In genomic region chr17:86905297-86906135, GRCm38 (mm10) we compare ENCODE assay signal across 8 mouse cellular contexts. TPM values are rescaled to one million over a fixed set of nuclear protein-coding genes. Genes with fewer than 3 reads are reported as not detected.
A peak's percentile ranks its signal among the peaks of the same experiment; 100 is the strongest.
DNase-seq lines count a peak whose midpoint lies in the region; ATAC-seq lines count a peak whose summit lies in the region.

No protein-coding gene starts in this region.

- H3K4me1 ChIP-seq in midbrain, embryonic 12.5 days = peaks cover 16% of the 10 kb centered on the region
- H3K4me1 ChIP-seq in stomach, embryonic 15.5 days = peaks cover 15% of the 10 kb centered on the region; the same call in 1 of the 2 replicates

- H3K27me3 ChIP-seq in midbrain, embryonic 12.5 days = peaks cover 37% of the 10 kb centered on the region
- 0 out of 2 replicates have a peak, but pooled peaks cover 4% of the 10 kb centered on the region for H3K27me3 ChIP-seq in stomach, embryonic 15.5 days (replicated peaks)

- no peak overlapping the region for H3K4me3 ChIP-seq in midbrain, embryonic 12.5 days
- H3K4me3 ChIP-seq in stomach, embryonic 15.5 days (replicated peaks) = no peak overlapping the region

- 15% methylated on average over 19 of the region's 19 CpGs for WGBS in midbrain, embryonic 12.5 days
- 24% methylated on average over 19 of the region's 19 CpGs for WGBS in stomach, embryonic 15.5 days

- peak; percentile 63 for DNase-seq in adrenal gland, adult 2 months
- peak; percentile 61 to 76 for DNase-seq in cerebellum, postnatal 14 days
- DNase-seq in gastrocnemius, postnatal 14 days = peak; percentile 61
- DNase-seq in left cerebral cortex, postnatal 36 days (ENCODE audit: low spot score in 2 of 2) = peak; percentile 23 to 36

- H3K9ac ChIP-seq in midbrain, embryonic 12.5 days (replicated peaks) = peak overlapping the region; percentile 37; the same call in 1 of the 2 replicates
- H3K9ac ChIP-seq in stomach, embryonic 15.5 days = no peak overlapping the region

- peak overlapping the region; percentile 61 for H3K27ac ChIP-seq in midbrain, embryonic 12.5 days (replicated peaks)
- H3K27ac ChIP-seq in stomach, embryonic 15.5 days = peak overlapping the region; percentile 70; the same call in 1 of the 2 replicates

- H3K4me2 ChIP-seq in midbrain, embryonic 12.5 days (replicated peaks) = peak overlapping the region; percentile 32
- H3K4me2 ChIP-seq in stomach, embryonic 15.5 days = peak overlapping the region; percentile 32; the same call in 1 of the 2 replicates

- intact Hi-C loops in gastrocnemius, postnatal 14 days (cut with DNase I; ENCODE audit: low total_unique reads) = loop anchor here (2.0 to 10.0 kb wide), 3 partner anchors 342 to 751 kb away; no protein-coding TSS in a partner anchor
- intact Hi-C loops in left cerebral cortex, postnatal 36 days (cut with DNase I) = loop anchor here (1.0 to 5.0 kb wide), 7 partner anchors 88 to 743 kb away; no protein-coding TSS in a partner anchor

- ATAC-seq in inflammation-experienced regulatory T-cells, adult 6 months = peak; percentile 21
- peak; percentile 44; the same call in 1 of the 2 replicates for ATAC-seq in midbrain, embryonic 12.5 days (ENCODE audit: low FRiP score, low read depth)
- ATAC-seq in stomach, embryonic 15.5 days (ENCODE audit: insufficient read depth, low FRiP score, low read depth) = peak; percentile 70
- no peak for ATAC-seq in erythroblast, adult 5-6 weeks (replicated peaks; ENCODE audit: low FRiP score, poor library complexity, severe bottlenecking)

- H3K36me3 ChIP-seq in midbrain, embryonic 12.5 days = no peaks in the 10 kb centered on the region
- no peaks in the 10 kb centered on the region for H3K36me3 ChIP-seq in stomach, embryonic 15.5 days

- no peaks in the 10 kb centered on the region for H3K9me3 ChIP-seq in midbrain, embryonic 12.5 days
- H3K9me3 ChIP-seq in stomach, embryonic 15.5 days = no peaks in the 10 kb centered on the region

RNA-seq across cellular contexts. Expression of gene Tmem247, which starts 11.6 kb away (rescaled TPM):
- not detected for total RNA-seq in adrenal gland, adult 2 months (2021)
- polyA plus RNA-seq in adrenal gland, adult 2 months (2012; rRNA removed) = not detected in 2 replicates
- not detected for total RNA-seq in gastrocnemius, postnatal 14 days (2021)
- not detected for polyA plus RNA-seq in inflammation-experienced regulatory T-cells, adult 6 months (2017; shearing (Covaris generic))
- total RNA-seq in left cerebral cortex, postnatal 36 days (2021) = not detected
- polyA plus RNA-seq in midbrain, embryonic 12.5 days (2016; fragmentation: Nextera tagmentation; extraction: Ambion mirVana) = not detected in 2 replicates
- polyA plus RNA-seq in stomach, embryonic 15.5 days (2015; fragmentation: Nextera tagmentation; extraction: Ambion mirVana) = not detected in 2 replicates
- total RNA-seq in erythroblast, adult 5-6 weeks (2015; ENCODE audit: low replicate concordance) = not detected in 2 replicates
- total RNA-seq in erythroblast, adult 5-6 weeks (2017; ENCODE audit: low replicate concordance) = not detected in 2 replicates

RNA-seq across cellular contexts. Expression of gene Atp6v1e2, which starts 42.2 kb away (rescaled TPM):
- total RNA-seq in adrenal gland, adult 2 months (2021) = not detected
- polyA plus RNA-seq in adrenal gland, adult 2 months (2012; rRNA removed) = not detected in 2 replicates
- not detected for total RNA-seq in gastrocnemius, postnatal 14 days (2021)
- not detected for polyA plus RNA-seq in inflammation-experienced regulatory T-cells, adult 6 months (2017; shearing (Covaris generic))
- total RNA-seq in left cerebral cortex, postnatal 36 days (2021) = not detected
- 0.39 and 0.60 TPM in 2 replicates for polyA plus RNA-seq in midbrain, embryonic 12.5 days (2016; fragmentation: Nextera tagmentation; extraction: Ambion mirVana)
- 0.13 TPM in 1 of 2 replicates, not detected in the other for polyA plus RNA-seq in stomach, embryonic 15.5 days (2015; fragmentation: Nextera tagmentation; extraction: Ambion mirVana)
- not detected in 2 replicates for total RNA-seq in erythroblast, adult 5-6 weeks (2015; ENCODE audit: low replicate concordance)
- total RNA-seq in erythroblast, adult 5-6 weeks (2017; ENCODE audit: low replicate concordance) = not detected in 2 replicates

RNA-seq across cellular contexts. Expression of gene Rhoq, which starts 57.4 kb away (rescaled TPM):
- 100 to 1,000 TPM; 100 to 101 TPM for total RNA-seq in adrenal gland, adult 2 months (2021)
- polyA plus RNA-seq in adrenal gland, adult 2 months (2012; rRNA removed) = 34.9 and 42.3 TPM in 2 replicates
- 100 to 1,000 TPM; 164 to 165 TPM for total RNA-seq in gastrocnemius, postnatal 14 days (2021)
- polyA plus RNA-seq in inflammation-experienced regulatory T-cells, adult 6 months (2017; shearing (Covaris generic)) = 1 to 10 TPM; 3.0 to 4.8 (median 3.8) TPM
- 10 to 100 TPM; 36.3 to 45.0 TPM for total RNA-seq in left cerebral cortex, postnatal 36 days (2021)
- polyA plus RNA-seq in midbrain, embryonic 12.5 days (2016; fragmentation: Nextera tagmentation; extraction: Ambion mirVana) = 13.0 and 15.1 TPM in 2 replicates
- 13.9 TPM in 2 replicates for polyA plus RNA-seq in stomach, embryonic 15.5 days (2015; fragmentation: Nextera tagmentation; extraction: Ambion mirVana)
- 1.7 and 2.5 TPM in 2 replicates for total RNA-seq in erythroblast, adult 5-6 weeks (2015; ENCODE audit: low replicate concordance)
- total RNA-seq in erythroblast, adult 5-6 weeks (2017; ENCODE audit: low replicate concordance) = 2.5 and 7.2 TPM in 2 replicates

Comparison
In these comparisons a context has a peak if more than half of its experiments do, and no peak if none do; other contexts are left out.
1. RNA of gene Rhoq, which starts 57.4 kb away (total RNA-seq): 164 to 165 TPM in gastrocnemius, postnatal 14 days, 100 to 101 TPM in adrenal gland, adult 2 months and 36.3 to 45.0 TPM in left cerebral cortex, postnatal 36 days; 1.7 to 7.2 TPM in erythroblast, adult 5-6 weeks; every median in the first group is over 4 times any median in the second.
2. Peak in every context shown above with its lines, with median percentiles within 50 percentile points of each other: DNase-seq.